Mouse (Mus musculus) thymus, adult 2 months (tissue): Measurements from ENCODE around the gene Prkcsh.

ENCODE experiments used
- CTCF ChIP-seq: fragments of 200-500 bp; IDR thresholded peaks from 2 replicates; pipeline ENCODE4 v1.5.1; 2012; ENCODE audit warnings: mild to moderate bottlenecking, control low read depth, low read length, moderate library complexity, borderline replicate concordance; ENCODE audit not compliant: control insufficient read depth, poor library complexity, insufficient read depth; ENCODE audit errors: extremely low read depth
- POLR2A ChIP-seq: fragments of 200-500 bp; IDR thresholded peaks from 2 replicates; pipeline ENCODE4 v1.6.1; 2012; ENCODE audit warnings: mild to moderate bottlenecking, low read length, control low read depth, moderate library complexity; ENCODE audit not compliant: control insufficient read depth, poor library complexity, insufficient read depth; ENCODE audit errors: extremely low read depth

GRCm38 (mm10) chr9:22051958-22052254 lies 49.3 kb downstream of the Prkcsh start, which contains the start of gene Elavl3:
- no peak for TF ChIP-seq CTCF
- TF ChIP-seq POLR2A: no peak
